Mouse (Mus musculus): Measurements from ENCODE around the gene Hes1.

DNA sequence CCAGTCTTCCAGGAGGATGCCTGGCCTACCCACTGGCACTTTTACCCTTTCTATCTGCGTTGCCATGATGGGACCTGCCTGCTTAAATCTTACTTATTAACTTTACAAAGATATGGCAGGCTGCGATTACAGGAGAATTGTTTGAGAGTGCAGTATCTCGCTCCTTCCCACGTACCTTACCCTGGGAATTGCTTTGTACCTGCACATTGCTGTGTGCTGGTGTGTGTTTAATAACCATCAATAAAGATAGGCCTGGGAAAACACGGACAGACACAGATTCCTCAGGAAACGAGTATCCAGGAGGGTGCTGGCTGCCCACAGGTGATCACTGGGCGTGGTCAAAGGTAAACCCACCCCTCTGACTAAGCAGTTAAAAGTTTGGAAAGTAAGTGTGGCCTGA is 8.3 kb upstream of the Hes1 start:
- TF ChIP-seq CTCF (IDR thresholded peaks at IDR 0.05; ENCODE audit: low read depth) (no peak), EP300 (optimal IDR thresholded peaks at IDR 0.05) (no peak)

Data from stomach, postnatal 0 days (tissue).